Mouse (Mus musculus) layer of hippocampus, postnatal 10 days (tissue): ENCODE measurements at regions not wholly inside any gene's neighbourhood (a gene's known extent, or its start where the extent isn't known, plus 50 kb on each side); places are given as distances from the start of the nearest gene placed in this dataset.

Source experiments
- DNase-seq, 2 experiments: peaks; one replicate each; pipeline ENCODE4 v3.0.0; 2021; ENCODE audit warnings: low spot score in 2 of 2

DNA sequence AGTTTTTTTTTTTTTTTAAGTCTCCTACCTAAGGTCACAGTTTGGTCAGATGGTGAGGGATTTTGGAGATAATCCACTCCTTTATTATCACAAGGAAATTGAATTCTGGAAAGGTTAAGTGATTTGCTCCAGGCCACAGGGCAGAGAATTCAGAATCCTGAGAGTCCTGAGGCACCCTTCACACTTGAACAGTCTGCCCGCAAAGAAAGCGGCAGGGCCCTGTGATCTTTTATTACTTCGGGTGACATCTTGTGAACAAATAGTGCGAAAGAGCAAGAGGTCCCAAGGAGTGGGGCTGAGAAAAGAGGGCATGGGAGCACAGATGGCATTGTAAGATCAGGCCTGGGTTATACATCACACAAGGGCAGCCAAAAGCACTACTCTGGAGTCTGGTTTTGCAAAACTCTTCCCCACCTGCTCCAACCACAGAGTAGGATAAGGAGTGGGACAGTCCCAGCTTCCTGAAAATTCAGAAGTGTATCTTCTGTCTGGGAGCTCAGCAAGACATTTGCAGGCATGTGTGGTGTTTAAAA lies 150.5 kb upstream of the Wdr11 start:
- DNase-seq = no peak

DNA sequence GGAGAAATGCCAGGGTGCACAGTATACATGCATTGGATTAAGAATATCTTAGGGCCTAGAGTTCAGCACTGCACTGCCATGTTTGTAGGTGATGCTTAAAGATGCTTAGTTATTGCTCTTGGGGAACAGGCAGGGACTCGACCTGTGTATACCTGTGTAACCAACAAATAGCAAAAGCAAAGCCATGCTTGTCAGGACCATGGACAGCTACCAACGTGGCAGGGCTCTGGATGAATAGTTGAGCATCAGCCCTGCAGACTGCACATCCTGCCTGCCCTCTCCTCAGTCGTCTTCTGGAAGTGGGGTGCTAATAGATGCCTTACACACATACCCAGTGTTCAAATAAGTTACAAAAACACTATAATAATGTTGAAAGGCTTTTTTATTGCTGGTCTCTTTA lies 122.2 kb upstream of the Wdr11 start:
- DNase-seq = peak; percentile 26 to 44

DNA sequence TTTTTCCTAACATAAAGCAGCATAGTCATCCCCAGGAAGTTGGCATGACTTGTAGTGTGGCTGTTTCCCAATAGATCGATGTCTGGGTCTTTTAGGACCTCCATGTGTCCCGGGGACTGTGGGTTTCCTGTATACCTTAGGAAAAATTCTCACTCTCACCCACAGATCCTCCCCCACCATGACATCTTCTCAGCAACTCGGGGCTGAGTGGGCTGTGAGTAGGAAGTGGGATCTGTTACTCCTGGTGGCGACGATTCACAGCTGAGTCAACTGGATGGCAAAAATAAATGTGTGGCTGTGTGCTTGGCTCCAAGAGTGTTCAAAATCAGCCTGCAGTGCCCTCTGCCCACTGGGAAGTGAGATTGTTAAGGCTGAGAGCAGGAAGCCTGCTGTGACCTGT lies 107.9 kb upstream of the Wdr11 start:
- DNase-seq = no peak

DNA sequence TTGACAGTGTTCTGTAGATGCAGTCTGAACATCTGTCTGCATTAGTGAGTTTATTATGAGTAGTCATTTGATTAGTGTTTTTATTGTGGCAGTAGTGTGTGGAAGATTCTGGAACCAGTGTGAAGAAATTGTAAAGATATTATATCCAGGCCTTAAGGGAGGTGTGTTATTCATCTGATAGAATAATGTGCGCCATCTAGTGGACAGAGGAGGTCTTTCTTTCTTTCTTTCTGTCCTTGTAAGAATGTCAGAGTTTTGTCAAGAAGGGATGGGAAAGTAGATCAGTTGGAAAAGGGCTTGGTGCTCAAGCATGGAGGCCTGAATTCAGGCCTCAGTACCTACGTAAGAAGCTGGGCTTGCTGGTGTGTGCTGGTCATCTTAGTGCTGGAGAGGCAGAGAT lies 84.8 kb upstream of the Wdr11 start:
- DNase-seq = peak in 1 of 2 experiments; percentile 24

DNA sequence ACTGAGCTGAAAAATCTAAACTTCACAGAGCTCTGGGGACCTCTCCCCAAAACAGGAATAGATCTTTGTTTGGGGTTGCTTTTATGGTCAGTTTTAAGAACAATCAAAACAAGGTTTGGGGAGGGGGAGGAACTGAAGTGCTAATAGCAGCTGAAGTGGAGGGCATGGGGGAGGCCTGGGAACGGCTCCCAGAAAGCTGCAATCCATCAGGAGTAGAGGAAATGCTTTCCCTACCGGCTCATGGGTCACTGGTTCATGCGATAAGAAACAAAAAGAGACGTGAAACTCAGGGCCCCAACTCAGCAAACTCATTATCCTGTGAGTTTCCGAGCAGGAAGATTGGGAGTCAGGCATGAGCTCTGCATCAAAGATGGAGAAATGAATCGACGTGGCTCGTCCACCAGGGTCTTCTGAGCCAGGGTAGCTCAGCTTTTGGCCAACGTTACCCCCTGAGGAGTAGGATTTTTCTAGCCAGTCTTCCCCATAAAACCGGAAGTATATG lies 82.0 kb upstream of the Wdr11 start:
- DNase-seq = no peak

DNA sequence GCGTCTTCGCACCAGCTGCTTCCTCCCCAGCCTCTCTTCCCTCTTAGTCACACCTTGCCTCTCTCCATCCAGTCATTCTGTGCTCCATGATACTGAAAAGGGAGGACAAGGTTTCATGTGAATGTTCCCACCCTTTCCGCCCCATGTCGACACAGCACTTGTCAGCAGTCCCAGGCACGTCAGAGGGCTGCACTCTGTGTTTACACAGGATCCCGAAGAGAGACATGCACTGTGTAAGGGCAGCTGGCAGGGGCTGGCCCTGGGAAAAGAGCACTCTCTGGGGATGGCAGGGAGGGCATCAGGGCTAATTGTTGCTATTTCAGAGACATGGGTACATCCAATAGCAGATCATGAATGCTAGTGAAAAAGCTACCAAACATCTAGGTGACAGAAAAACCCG lies 77.0 kb upstream of the Wdr11 start:
- DNase-seq = no peak

DNA sequence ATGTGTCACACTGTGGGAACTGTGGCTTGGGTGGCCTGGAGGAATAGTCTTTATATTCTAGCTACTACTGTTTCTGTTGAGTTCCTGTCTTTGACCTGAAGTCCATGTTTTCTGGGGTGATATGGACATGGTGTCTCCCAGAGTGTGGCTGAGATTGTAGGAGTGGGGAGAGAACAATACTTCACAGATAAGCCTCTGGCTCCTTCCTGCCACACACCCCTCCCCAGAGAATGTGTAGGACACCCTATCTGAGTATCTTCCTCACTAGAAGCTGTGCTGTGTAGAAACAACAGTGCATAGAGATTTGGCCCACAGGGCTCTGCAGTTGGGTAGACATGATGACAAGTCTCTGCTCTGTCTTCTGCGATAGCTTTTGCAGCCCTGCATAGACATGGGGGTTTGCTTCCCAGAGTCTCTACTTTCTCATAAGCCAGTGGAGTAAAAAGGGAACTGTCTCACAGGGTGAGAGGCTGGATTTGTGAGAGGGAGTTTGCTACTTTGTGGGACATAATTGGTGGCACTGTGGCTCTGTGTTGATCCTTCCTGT lies 67.2 kb upstream of the Wdr11 start:
- DNase-seq = no peak

DNA sequence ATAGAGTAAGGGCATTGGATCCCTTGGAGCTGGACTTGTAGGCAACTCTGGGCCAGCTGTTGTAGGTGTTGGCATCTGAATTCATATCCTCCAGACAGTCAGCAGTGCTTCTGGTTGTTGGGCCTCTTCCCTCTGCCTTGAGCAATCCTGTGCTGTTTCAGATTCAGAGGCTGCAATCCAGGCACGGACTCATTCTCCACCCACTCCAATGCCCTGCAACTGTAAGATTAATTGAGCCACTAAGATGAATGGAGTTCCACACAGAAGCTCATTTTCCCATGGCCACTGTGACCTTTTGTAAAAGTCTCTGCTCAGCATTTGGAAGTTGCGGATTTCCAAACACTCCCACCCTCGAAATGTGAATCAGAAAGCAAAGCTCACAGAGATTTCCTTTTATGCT lies 65.7 kb upstream of the Wdr11 start:
- DNase-seq = no peak

DNA sequence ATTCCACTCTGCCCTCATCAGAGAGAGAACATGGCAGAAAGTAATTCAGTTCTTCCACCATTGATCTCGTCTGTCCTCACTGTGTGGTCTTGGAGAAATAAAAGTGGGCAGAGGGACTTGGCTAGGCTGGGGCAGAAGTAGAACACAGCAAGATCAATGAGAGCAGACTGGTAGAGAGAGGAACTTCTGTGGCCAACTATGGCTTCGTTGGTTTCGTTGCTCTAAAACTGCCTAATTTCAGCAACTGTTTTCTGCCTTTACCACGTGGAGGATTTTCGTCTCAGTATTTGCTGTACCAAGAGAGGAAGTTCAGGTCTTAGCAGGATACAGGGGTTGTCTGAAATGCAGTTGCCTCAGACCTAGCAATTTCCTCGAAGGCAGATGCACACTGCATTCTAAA lies 63.4 kb upstream of the Wdr11 start:
- DNase-seq = no peak

DNA sequence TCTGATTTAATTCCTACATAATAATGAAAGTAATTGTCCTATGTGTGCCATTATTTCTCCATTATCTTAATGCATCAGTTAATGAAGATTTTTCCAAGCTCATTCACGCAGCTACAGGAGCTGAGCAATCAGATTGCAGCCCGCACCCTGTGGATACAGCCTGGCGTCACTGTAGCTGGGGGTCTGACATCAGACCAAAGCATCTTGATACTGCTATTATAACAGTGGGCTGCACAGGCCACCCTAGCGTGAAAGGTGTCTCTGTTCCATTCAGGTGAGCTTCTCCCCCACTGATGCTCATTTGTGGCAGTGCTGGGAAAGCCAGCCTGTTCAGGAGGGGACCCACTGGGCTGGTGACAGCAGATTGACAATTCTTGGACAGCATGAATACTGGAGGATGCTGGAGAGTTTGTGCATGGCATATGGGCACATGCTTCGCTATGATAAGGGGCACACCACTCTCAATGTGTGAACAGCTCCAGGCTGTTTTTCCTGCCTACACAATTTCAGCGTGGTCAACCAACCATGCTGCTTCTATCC lies 58.2 kb upstream of the Wdr11 start:
- peak; percentile 14 to 25 for DNase-seq
